Mouse (Mus musculus) right cerebral cortex, postnatal 25 days (tissue): ENCODE data around the gene Pcid2.
"Not testable (repeated sequence)": the region's sequence is repeated elsewhere in the genome, so short reads cannot be mapped to it uniquely, and the experiment has no call there.

Experiments
- DNase-seq: peaks from one replicate; pipeline ENCODE4 v3.0.0; 2022

Pcid2 gene

DNA sequence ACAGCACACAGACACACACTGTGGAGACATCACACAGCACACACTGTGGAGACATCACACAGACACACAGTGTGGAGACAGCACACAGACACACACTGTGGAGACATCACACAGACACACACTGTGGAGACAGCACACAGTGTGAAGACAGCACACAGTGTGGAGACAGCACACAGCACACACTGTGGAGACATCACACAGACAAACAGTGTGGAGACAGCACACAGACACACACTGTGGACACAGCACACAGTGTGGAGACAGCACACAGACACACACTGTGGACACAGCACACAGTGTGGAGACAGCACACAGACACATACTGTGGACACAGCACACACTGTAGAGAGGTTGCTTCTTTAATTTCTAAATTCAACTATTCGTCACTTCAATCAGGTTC is 29.7 kb downstream of the Pcid2 start:
- not testable (repeated sequence) for DNase-seq

DNA sequence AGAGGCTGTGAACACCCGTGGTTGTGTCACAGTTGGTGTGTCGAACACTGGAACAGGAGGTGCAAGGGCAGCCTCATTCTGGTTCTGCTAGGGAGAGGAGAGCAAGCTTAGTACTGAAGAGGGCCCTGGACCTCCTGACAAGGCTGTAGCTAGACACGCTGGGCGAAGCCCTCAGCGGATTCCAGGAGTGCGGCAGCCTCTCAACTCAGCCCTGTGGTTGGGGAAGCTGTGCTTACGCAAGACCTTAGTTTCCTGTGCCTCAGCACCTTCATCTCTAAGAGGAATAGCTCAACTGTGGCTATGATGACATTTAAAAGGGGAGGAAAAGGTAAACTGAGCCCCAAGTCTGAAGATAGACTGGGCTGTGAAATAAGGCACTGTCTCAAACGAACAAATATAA is 30.2 kb downstream of the Pcid2 start:
- no peak for DNase-seq

DNA sequence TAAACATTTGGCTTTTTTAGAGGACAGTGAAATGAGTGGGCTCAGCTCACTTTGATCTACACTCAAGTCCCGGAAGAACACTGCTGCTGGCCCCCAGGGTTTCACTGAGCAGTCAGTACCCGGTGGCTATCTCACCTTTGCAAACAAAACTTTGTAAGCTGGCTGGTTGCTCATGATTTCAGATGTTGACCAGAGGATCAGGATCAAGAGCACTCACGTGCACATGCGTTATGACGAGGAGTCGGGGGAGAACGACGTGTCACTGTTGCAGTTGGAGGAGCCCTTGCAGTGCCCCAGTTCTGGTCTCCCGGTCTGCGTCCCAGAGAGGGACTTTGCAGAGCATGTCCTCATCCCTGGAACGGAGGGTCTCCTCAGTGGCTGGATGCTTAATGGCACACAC is 32.0 kb downstream of the Pcid2 start:
- no peak for DNase-seq

DNA sequence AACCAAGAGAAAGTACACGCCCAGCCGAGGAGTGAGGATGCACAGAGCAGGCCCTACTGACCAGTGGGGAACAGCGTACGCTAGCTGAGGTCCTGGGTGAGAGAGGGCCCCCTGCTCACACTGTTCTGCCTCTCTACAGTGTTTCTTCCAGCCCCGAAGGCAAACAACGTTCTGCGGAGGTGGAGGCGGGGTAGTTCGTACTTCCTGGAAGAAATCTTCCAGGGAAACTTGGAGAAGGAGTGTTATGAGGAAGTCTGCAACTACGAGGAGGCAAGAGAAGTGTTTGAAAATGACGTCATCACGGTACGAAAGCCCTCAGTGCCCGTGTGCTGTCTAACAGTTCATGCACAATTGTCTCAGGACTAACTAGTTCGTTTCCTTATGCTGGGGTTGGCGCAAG is 42.1 kb downstream of the Pcid2 start:
- DNase-seq = no peak

DNA sequence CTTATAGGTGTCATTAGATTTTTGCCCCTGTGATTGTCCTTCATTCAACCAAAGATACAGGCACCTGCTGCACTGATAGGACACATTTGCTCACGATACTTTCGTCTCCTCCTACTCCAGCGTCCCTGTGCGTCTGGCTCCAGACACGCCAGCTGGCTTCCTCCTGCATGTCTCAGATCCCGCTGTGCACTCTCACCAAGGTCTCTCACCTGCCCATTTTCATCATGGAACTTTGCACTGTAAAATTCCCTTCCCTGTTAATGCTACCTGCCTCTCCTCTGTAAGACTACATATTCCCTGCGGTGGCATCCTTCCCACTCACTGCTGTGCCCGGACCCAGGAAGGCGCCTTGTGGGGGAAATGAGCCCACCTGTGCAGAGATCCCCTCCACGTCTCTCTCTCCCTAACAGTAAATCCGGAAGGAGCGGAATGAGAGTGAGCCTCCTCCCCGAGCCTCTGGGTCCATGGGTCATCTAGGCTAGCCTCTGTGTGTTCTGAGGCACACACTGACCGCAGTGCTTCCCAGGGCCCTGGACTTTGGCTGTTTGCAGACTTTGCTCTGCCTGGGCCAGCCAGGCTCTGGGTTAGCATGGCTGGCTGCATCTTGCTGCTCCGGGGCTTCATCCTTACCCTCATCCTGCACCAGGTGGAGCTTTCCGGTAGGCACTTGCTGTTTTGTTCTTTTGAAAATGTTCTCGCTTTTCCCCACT is 44.7 kb downstream of the Pcid2 start, which contains the start of gene Proz:
Gene Proz, plus strand, starts transcription at position 474 of the 710 bp plus-strand sequence.
- no peak for DNase-seq

DNA sequence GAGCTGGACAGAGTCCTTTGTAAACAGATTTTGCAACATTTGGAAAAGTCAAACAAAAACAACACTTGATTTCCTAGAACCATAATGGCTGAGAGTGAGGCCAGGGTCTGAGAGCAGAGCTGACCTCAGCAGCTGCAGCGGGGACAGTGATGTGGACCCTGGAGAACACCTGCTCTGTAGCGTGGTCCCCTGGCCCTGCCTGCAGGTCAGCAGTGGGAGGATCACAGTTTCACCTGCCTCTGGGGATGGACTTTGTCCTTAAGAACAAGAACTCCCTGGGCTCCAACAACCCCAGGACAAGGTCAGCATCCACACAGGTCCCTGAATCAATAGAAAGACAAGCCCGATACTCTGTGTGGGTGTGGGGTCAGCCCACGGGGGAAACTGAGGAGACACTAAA is 47.9 kb downstream of the Pcid2 start:
- DNase-seq = no peak

DNA sequence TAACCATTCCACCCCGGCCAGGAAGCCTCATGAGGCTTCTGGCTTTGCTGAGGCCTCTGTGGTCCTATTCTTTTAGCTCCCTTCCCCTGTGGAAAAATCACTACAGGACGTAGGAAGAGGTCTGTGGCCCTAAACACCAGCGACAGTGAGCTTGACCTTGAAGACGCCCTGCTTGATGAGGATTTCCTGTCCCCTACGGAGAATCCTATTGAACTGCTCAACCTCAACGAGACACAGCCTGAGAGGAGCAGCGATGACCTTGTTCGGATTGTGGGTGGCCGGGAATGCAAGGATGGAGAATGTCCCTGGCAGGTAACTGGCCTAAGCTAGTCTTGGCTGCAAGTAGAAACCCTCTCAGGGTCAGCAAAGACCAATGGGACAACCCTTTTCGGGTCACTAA is 54.7 kb downstream of the Pcid2 start:
- DNase-seq = no peak

DNA sequence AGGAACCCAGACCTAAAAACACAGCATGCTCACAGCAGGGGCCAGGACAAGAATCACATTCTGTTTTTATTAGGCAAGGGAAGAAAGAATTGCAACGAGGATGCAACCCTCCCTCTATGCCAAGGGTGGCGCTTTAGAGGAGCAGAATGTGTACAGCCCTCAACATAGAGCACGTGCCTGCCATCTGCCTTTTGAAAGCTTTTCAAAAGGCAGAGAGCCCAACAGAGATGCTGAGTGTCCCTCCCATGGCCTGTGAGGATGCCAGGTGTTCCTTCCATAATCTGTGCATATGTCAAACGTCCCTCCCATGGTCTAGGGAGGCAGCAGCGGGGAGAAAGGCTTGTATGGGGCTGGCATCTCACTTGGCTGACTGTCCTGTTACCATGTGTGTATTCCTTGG is 57.6 kb downstream of the Pcid2 start:
- DNase-seq = no peak

DNA sequence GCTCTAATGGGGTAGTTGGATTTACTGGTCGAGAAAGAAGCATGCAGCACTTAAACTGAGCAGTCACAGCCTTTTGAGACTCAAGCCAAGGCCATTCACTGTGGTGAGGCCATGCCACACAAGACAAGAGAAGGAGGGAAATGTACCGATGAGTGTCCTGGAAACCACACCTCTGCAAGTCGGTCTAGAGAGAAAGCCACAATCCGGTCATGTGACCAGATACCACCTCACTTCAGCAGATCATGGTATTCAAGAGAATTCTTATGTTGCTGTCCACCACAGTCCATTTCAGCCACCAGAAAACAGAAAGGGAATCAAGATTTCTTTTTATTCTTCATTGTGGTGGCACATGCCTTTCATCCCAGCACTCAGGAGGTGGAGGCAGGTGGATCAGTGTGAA is 63.8 kb downstream of the Pcid2 start:
- DNase-seq = no peak

DNA sequence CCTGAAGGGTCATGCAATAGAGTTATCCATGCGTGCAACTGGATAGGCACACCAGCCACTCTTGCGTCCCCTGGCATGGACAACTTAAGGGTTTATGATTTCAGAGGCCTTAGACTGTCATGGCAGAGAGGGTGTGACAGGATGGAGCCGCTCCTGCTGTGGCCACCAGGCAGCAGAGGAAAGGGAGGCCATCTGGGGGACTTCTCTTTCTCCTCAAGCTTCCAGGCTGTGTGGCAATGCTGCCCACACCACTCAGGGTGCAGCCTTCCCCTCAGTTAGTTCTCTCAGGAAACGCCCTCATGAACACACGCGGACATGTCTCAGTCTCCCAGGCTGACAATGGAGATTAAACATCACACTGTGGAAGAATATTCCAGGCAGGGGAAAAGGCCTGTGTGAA is 66.2 kb downstream of the Pcid2 start:
- DNase-seq = no peak

DNA sequence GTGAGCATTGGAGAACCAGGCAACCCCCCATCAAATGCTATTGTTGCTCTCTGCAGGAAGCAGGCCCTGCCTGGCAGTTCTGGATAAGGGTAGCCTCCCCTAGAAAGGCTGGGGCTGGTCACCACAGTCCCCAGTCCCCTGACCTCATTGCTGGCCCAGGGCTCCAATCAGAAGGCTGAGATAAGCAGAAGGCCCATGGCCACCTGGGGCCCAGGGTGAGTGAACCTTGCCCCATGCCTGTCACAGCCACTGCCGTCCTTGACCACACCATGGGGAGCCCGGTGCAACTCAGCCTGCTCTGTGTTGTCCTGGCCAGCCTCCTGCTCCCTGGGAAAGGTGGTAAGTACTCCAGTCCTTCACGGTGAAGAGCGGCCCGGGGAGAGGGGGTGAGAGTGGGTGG is 67.7 kb downstream of the Pcid2 start:
- DNase-seq = no peak

DNA sequence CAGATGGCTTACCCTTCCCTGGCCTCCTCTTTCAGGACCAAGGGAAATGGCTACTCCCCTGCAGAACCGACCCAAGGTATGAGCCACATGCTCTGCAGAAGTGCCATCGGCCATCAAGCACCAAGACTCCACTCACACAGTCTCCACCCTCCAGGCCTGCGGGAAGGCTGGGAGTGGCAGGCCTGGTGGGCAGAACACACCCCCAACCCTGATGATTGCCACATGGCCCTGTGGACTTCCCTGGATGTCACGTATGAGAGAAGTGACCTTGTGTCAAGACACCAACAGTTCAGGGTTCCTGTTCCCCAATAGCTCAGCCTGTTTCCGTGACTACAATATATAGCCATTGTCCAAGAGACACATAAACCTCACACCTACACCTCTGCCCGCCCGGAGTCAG is 68.2 kb downstream of the Pcid2 start, which contains the start of gene F10:
Gene F10, plus strand, starts transcription at position 294 of the 400 bp plus-strand sequence.
- DNase-seq = no peak

DNA sequence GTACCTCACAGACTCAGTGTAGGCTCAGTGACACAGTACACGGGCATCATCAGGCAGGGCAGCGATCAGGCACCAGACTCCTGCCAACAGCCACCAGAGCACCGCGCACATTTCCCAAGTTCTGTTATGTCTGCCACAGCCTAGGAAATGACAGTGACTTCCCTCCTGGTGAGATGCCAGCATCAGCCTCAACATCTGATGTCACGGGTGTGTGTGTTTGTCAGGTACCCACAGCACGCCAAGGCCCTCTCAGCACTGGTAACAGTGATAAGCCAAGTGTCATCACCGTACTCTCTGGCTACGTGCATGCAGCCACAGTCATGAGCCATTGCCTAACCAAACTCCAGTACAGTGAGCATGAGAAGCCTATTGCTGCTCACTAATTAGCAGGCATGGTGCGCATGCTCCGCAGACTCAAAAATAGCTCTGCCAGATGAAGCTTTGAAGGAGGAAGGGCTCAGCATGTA is 68.9 kb downstream of the Pcid2 start:
- DNase-seq = peak; percentile 32

DNA sequence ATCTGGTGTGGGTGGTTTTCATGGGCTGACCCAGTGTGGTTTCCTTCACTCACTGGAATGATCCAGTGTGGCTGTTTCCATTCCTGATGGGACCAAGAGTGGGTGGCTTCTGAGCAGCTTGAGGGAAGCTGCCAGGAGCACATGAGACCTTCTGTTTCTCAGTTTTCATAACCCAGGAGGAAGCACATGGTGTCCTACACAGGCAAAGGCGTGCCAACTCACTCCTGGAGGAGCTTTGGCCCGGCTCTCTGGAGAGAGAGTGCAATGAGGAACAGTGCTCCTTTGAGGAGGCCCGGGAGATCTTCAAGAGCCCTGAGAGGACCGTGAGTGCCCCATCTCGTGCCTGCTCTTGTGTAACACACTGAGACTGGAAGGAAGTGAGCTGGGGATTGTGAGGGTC is 76.8 kb downstream of the Pcid2 start:
- DNase-seq = peak; percentile 47

DNA sequence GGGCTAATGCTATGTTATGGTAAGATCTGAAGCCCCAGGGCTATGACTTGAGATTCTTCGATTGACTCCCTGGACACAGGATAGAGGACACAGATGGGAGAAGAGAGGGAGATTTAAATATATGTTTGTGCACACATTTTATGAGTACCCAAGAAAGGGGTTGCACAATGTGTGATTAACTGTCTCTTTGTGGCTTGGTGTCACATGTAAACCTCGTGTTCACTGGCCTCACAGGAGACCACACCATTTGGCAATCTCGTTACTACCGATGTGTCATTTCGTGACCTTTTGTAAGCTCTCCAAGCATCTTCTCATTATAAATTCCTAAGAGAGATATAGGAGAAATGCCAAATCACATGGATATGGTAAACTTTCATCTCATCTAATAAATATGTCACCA is 77.6 kb downstream of the Pcid2 start:
- DNase-seq = no peak
